Mouse (Mus musculus) heart, postnatal 0 days (tissue): ENCODE data around the gene Tha1.

ENCODE experiments used
- CTCF ChIP-seq: IDR thresholded peaks from 2 replicates; pipeline ENCODE4 v1.5.1; 2016; ENCODE audit warnings: antibody characterized with exemption, control low read depth, low read depth
- EP300 ChIP-seq: IDR thresholded peaks from 2 replicates; pipeline ENCODE4 v1.6.1; 2016; ENCODE audit warnings: antibody characterized with exemption, low read depth

- TF ChIP-seq CTCF (no peak), EP300 (no peak)
Measured at GRCm38 (mm10) chr11:117827386-117827785, 45.9 kb downstream of the Tha1 start.
